Mouse (Mus musculus): ENCODE measurements at regions not wholly inside any gene's neighbourhood (a gene's known extent, or its start where the extent isn't known, plus 50 kb on each side); places are given as distances from the start of the nearest gene placed in this dataset.

DNA sequence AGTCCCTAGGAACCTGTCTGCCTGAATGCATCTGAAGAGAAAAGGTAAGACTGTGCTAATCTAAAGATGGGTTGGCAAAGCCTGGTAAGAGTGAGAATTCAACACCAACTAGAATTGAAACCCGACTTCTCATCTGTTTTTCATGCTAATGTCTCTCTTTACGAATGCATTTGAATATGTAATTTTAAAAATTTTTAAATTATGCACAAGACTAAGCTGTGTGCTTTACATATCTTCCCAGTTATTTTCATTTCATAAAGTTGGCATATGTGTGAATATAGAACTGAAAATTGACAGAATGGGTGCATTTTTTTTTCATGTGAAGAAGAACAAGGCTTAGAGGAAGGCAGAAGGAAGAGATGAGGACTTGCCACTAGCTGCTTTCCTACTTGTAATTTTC, 267.2 kb upstream of the Ube2e3 start:
- Histone ChIP-seq H3K9ac (ENCODE audit: low read length) (no peak overlapping the region), H3K4me3 (ENCODE audit: low read depth, low read length) (no peak overlapping the region), H3K27me3 (ENCODE audit: control insufficient read depth, insufficient read depth, low read length) (no peaks in the 10 kb centered on the region), H3K9me3 (ENCODE audit: control insufficient read depth, low read length) (no peaks in the 10 kb centered on the region), H3K4me2 (replicated peaks; ENCODE audit: low read depth) (no peak overlapping the region), H3K4me1 (replicated peaks; ENCODE audit: control insufficient read depth, insufficient read depth) (no peaks in the 10 kb centered on the region), H3K36me3 (ENCODE audit: control insufficient read depth, insufficient read depth, low read length) (no peaks in the 10 kb centered on the region), H3K27ac (replicated peaks) (no peak overlapping the region)
- ATAC-seq (ENCODE audit: low FRiP score, low TSS enrichment) (no peak), DNase-seq (ENCODE audit: low spot score) (no peak)
- TF ChIP-seq EP300 (optimal IDR thresholded peaks at IDR 0.05) (no peak), CTCF (IDR thresholded peaks at IDR 0.05; ENCODE audit: low read depth) (no peak)
- WGBS = 86% methylated on average over 2 of the region's 2 CpGs

DNA sequence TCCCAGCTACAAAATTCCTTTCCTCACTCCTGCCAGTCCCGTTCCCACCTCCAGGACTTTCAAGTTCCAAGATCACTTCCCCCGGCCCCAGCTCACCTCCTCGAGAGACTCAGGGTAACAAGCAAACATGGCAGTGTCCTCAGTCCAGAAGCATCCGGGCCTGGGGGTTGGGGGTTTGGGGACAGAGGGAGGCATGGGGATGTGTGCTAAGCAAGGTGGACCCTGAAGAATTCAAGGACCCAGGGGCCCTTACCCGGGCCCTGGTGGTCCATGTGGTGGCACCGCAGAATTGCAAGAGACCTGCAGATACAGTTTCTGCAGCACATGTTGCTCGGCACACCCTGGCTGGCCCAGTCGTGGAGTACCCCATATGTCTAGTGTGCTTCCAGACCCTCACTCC, 269.9 kb upstream of the Ube2e3 start:
- ATAC-seq (ENCODE audit: low FRiP score, low TSS enrichment) (no peak), DNase-seq (ENCODE audit: low spot score) (no peak)
- Histone ChIP-seq H3K4me1 (replicated peaks; ENCODE audit: control insufficient read depth, insufficient read depth) (no peaks in the 10 kb centered on the region), H3K27ac (replicated peaks) (no peak overlapping the region), H3K4me2 (replicated peaks; ENCODE audit: low read depth) (no peak overlapping the region), H3K4me3 (ENCODE audit: low read depth, low read length) (no peak overlapping the region), H3K9me3 (ENCODE audit: control insufficient read depth, low read length) (no peaks in the 10 kb centered on the region), H3K9ac (ENCODE audit: low read length) (no peak overlapping the region), H3K36me3 (ENCODE audit: control insufficient read depth, insufficient read depth, low read length) (no peaks in the 10 kb centered on the region), H3K27me3 (ENCODE audit: control insufficient read depth, insufficient read depth, low read length) (no peaks in the 10 kb centered on the region)
- WGBS = 85% methylated on average over 8 of the region's 8 CpGs
- TF ChIP-seq CTCF (IDR thresholded peaks at IDR 0.05; ENCODE audit: low read depth) = no peak
- no peak for TF ChIP-seq EP300 (optimal IDR thresholded peaks at IDR 0.05)

DNA sequence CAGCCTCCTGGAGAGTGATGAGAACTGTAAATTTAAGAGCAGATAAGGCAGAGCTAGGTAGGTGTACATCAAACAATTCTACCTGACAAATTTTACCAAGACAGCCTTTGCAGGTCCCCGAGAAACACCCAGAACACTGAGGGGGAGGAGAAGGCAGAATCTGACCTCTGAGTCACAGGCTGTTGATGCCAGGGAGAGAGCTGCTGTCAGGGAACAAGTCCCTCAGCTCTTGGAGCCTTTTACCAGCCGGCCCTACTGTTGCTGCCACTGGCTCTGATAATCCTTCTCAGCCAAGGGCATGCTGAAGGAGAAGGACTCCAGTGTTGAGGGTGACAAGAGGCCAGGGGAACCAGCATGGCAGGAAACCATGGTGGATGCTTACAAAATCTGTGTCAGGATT, 271.7 kb upstream of the Ube2e3 start:
- DNase-seq (ENCODE audit: low spot score) = no peak
- Histone ChIP-seq H3K4me2 (replicated peaks; ENCODE audit: low read depth) (no peak overlapping the region), H3K9me3 (ENCODE audit: control insufficient read depth, low read length) (no peaks in the 10 kb centered on the region), H3K27ac (replicated peaks) (no peak overlapping the region), H3K27me3 (ENCODE audit: control insufficient read depth, insufficient read depth, low read length) (no peaks in the 10 kb centered on the region), H3K9ac (ENCODE audit: low read length) (no peak overlapping the region), H3K4me3 (ENCODE audit: low read depth, low read length) (no peak overlapping the region), H3K4me1 (replicated peaks; ENCODE audit: control insufficient read depth, insufficient read depth) (no peaks in the 10 kb centered on the region), H3K36me3 (ENCODE audit: control insufficient read depth, insufficient read depth, low read length) (no peaks in the 10 kb centered on the region)
- WGBS = 45% methylated on average over 2 of the region's 2 CpGs
- ATAC-seq (ENCODE audit: low FRiP score, low TSS enrichment) = no peak
- TF ChIP-seq EP300 (optimal IDR thresholded peaks at IDR 0.05) = no peak
- TF ChIP-seq CTCF (IDR thresholded peaks at IDR 0.05; ENCODE audit: low read depth) = no peak

DNA sequence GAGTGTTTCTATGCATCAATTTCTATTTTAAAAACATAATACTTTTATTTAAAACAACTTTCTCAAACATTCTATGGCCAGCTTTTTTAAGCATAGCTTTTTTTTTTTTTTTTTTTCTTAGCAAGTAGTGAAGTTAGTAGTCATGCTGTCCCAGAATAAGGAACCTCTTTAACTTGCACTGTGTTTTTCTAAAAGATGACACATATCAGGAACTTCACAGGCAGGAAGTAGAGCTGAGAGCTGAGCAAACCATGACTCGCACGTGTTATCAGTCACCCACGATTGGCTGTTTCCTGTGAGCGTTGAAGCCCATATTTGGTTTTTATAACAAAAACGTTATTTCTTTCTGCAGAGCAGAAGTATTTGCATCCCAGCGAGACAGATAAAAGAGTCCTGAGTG, 287.9 kb upstream of the Ube2e3 start:
- H3K9me3 ChIP-seq (ENCODE audit: control insufficient read depth, low read length) = no peaks in the 10 kb centered on the region
- H3K36me3 ChIP-seq (ENCODE audit: control insufficient read depth, insufficient read depth, low read length) = no peaks in the 10 kb centered on the region
- no peak overlapping the region for H3K9ac ChIP-seq (ENCODE audit: low read length)
- no peak overlapping the region for H3K4me2 ChIP-seq (replicated peaks; ENCODE audit: low read depth)
- no peak overlapping the region for H3K4me3 ChIP-seq (ENCODE audit: low read depth, low read length)
- no peak for TF ChIP-seq CTCF (IDR thresholded peaks at IDR 0.05; ENCODE audit: low read depth)
- no peak for TF ChIP-seq EP300 (optimal IDR thresholded peaks at IDR 0.05)
- no peaks in the 10 kb centered on the region for H3K27me3 ChIP-seq (ENCODE audit: control insufficient read depth, insufficient read depth, low read length)
- H3K4me1 ChIP-seq (replicated peaks; ENCODE audit: control insufficient read depth, insufficient read depth) = no peaks in the 10 kb centered on the region
- DNase-seq (ENCODE audit: low spot score) (no peak), ATAC-seq (ENCODE audit: low FRiP score, low TSS enrichment) (peak; percentile 89)
- H3K27ac ChIP-seq (replicated peaks) = no peak overlapping the region
- WGBS = 28% methylated on average over 6 of the region's 6 CpGs

DNA sequence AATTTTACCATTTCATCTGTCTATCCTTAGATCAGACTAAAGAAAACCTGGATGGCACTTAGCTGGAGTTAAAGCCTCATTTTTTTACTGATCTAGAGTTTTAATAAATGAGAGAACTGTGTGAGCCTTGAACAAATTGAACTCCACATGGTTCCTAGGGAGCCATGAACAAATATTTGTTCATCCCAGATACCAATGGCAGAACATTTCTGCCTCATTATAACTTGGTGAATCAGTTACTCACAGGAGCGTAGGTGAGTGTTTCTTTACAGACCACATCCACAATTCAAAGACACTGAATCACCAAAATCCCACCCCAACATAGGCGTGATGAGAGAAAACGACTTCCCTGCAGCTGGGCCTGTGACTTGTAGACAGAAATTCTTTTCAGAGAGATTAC, 295.4 kb upstream of the Ube2e3 start:
- WGBS = 41% methylated on average over 3 of the region's 3 CpGs
- DNase-seq (ENCODE audit: low spot score) = no peak
- TF ChIP-seq CTCF (IDR thresholded peaks at IDR 0.05; ENCODE audit: low read depth) (no peak), EP300 (optimal IDR thresholded peaks at IDR 0.05) (no peak)
- H3K27ac ChIP-seq (replicated peaks) = no peak overlapping the region
- ATAC-seq (ENCODE audit: low FRiP score, low TSS enrichment) = peak; percentile 38; the same call in 1 of the 2 replicates
- no peak overlapping the region for H3K9ac ChIP-seq (ENCODE audit: low read length)
- no peaks in the 10 kb centered on the region for H3K9me3 ChIP-seq (ENCODE audit: control insufficient read depth, low read length)
- no peak overlapping the region for H3K4me2 ChIP-seq (replicated peaks; ENCODE audit: low read depth)
- H3K4me3 ChIP-seq (ENCODE audit: low read depth, low read length) = no peak overlapping the region
- H3K4me1 ChIP-seq (replicated peaks; ENCODE audit: control insufficient read depth, insufficient read depth) = no peaks in the 10 kb centered on the region
- no peaks in the 10 kb centered on the region for H3K27me3 ChIP-seq (ENCODE audit: control insufficient read depth, insufficient read depth, low read length)
- no peaks in the 10 kb centered on the region for H3K36me3 ChIP-seq (ENCODE audit: control insufficient read depth, insufficient read depth, low read length)

DNA sequence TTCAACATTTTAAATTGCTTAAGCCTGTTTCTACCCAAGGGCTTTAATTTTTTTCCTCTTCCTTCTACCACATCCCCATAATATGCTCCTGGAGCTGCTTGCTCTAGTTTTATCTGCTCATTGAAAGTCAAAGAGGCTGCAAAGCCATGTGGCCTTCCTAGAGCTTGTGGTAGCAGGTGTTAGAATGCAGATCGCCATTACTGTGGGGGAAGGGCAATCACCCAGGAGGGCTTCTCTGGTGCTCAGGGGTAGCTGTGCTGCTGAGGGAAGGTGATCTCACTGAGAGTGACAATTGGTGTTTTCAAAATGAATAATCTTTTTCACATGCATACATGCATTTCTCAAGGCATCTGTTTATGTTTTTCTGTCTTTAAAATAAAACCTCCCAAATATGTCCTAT, 309.8 kb upstream of the Ube2e3 start:
- Histone ChIP-seq H3K4me3 (ENCODE audit: low read depth, low read length) (no peak overlapping the region), H3K9me3 (ENCODE audit: control insufficient read depth, low read length) (no peaks in the 10 kb centered on the region), H3K4me2 (replicated peaks; ENCODE audit: low read depth) (no peak overlapping the region), H3K27me3 (ENCODE audit: control insufficient read depth, insufficient read depth, low read length) (no peaks in the 10 kb centered on the region), H3K4me1 (replicated peaks; ENCODE audit: control insufficient read depth, insufficient read depth) (no peaks in the 10 kb centered on the region), H3K9ac (ENCODE audit: low read length) (no peak overlapping the region), H3K27ac (replicated peaks) (no peak overlapping the region), H3K36me3 (ENCODE audit: control insufficient read depth, insufficient read depth, low read length) (no peaks in the 10 kb centered on the region)
- no peak for ATAC-seq (ENCODE audit: low FRiP score, low TSS enrichment)
- 48% methylated on average over 1 of the region's 1 CpGs for WGBS
- DNase-seq (ENCODE audit: low spot score) = no peak
- no peak for TF ChIP-seq EP300 (optimal IDR thresholded peaks at IDR 0.05)
- no peak for TF ChIP-seq CTCF (IDR thresholded peaks at IDR 0.05; ENCODE audit: low read depth)
